Mouse (Mus musculus) cerebellum, postnatal 10 days (tissue): Measurements from ENCODE around the gene Dct.

Experiments used
- DNase-seq, 2 experiments: peaks; one replicate each; pipeline ENCODE4 v3.0.0; 2021; ENCODE audit warnings: mixed read lengths in 2 of 2

Gene Dct

DNA sequence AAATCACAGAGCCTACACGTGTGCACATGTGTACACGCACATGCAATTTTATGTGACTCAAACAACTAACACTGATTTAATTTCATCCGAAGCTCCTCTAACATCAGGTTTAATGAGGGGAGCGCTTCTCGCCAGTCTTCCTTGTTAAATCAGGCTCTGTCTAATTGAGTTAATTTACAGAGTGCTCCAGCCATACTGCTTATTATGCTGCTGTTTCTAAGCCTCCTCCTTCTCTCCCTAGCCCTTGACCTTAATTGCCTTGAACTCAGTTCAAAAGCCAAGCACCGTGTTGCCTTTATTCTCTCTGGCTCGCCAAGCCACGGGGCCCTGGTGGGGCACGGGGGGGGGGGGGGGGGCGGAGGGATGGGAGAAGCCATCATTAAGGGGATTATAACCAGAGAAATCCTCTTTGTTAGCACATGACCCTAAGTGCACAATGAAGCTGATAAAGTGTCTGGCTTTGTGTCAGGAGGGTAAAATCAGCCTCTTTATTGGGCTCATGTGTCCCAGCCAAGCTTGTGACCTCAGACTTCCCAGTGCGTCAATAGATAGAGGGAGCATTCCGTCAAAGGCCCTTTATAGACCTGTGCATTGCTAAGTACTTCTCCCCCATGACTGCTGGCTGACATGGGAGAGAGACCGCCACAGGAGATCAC is at the start of gene Dct:
TSS of gene Dct (minus strand) at position 270 of the 656 bp plus-strand sequence.
- DNase-seq = no peak

DNA sequence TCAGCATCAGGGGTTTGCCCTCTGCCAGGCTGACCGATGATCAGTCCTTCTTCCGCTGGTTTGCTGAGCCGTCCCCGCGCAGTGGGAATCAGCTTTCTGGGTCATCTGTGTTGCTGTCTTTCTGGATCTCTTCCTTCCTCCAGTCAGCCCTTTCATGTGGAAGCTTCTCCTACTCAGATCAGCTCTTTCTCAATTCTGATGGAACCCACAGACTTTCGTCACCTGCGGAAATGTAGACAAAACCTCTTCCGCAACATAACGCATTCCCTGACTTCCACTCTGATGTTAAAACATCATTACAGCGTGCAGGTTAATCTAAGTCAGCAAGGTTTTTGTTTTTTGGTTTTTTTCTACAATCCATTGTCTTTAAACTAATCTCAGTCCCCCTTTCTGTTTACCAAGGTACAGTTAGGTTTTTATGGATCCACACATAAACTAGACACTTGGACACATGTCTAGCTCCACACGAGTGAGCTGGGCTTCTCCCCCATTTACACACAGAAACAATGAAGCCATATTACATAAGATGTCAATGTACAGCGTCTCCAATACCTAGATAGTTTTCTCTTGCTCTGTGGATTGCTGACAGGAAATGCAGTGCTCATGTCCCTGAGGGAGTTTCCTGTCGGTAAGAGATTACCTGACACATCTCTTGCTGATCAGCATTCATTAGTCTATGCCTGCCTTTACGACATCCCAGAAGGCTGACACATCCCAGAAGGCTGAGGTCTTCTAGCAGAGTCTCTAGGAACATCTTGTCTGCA is 49.4 kb upstream of the Dct start:
- DNase-seq = no peak

DNA sequence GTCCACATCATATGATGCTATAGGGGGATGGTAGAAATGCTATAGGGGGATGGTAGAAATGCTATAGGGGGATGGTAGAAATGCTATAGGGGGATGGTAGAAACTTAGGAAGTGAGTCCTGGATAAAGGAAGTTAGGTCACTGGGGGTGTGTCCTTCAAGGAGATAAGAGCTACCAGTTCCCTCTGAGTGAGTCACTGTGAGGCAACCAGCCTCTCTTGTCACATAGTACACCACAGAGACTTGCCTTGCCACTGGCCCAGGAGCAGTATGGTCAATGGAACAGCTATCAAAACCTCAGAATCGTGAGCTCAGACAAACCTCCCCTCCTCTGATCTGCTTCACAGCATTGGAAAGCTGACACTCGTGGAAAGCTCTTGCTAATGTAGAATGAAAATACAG is 46.2 kb upstream of the Dct start:
- DNase-seq = no peak

GRCm38 (mm10) chr14:118089806-118090392 is 37.9 kb upstream of the Dct start:
- DNase-seq = peak in 1 of 2 experiments; percentile 13

- peak; percentile 96 for DNase-seq
Observed at GRCm38 (mm10) chr14:118089215-118089805, 37.3 kb upstream of the Dct start.

- DNase-seq = peak in 1 of 2 experiments; percentile 53
Observed at GRCm38 (mm10) chr14:118088437-118089207, 36.6 kb upstream of the Dct start.

DNA sequence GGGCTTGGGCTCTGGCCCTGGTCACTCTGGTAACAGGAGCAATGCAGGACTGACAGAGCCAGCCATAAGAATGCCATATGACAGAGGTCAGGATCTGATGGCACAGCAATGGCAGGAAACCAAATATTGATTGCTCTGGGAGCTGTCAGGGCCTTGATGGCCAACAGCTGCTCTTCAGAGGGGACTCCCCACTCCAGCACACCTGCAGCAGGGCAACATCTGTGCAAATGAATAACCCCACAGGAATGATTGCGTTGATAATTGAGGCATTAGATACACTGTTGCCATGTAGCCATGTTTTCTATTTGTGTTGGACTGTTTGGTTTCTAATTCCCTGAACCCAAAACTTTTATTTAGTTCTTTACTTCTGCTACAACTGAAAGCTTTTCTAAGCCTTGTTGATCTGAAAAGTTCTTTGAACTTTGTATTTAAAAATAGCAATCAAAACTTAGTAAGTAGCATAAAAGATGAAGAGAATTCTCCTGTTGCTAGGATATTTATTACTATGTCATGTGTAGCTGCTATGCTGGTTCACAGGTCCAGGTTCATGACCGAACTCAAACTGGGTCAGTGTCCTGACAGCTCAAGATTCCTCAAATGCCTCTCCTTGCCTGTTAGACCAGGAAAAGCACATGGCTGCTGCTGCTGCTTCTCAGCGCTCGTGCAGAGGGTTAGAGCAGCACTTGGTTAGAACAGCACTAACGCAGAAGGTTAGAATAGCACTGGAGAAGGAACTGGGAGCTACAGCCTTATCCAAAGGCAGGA is 34.4 kb upstream of the Dct start:
- DNase-seq = no peak

DNA sequence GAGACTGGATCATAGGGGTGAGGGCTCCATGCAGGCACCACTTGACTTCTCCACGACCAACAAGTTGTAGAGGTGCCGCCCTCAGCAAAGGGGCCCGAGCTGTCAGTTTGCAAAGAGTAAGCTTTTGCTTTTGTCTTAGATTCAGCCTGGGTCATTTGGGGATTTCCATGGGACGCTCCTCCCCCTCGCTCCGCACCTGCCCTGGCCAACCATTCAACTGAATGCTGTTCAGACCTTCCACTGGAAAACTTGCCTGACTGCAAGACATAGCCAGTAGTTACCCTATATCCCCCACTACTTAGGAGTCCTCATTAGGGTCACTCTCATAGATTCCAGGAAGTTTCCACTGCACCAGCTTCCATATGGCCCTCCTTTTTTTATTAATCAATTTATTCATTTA is 31.8 kb upstream of the Dct start:
- DNase-seq = no peak

DNA sequence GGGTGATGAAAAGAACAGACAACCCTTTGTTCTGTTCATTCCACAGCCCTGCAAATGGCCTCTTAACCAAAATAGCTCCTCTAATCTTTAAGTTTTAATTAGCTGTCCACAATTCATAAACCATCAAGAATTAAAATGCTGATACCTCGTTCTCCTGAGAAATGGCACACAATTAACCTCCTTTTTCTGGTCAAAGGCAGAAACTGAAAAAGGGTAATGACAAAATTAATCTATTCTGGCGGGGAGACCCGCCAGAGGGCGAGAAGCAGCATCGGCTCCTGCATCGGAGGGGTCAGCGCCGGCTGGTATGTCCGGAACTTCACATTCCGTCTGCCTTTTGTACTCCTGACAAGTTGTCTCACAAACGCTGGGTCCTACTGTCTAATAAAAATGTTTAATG is 28.6 kb upstream of the Dct start:
- no peak for DNase-seq

GRCm38 (mm10) chr14:118070100-118070499 is 18.1 kb upstream of the Dct start:
- DNase-seq = no peak

GRCm38 (mm10) chr14:118069439-118070079 is 17.5 kb upstream of the Dct start:
- DNase-seq = peak; percentile 20 to 35

DNA sequence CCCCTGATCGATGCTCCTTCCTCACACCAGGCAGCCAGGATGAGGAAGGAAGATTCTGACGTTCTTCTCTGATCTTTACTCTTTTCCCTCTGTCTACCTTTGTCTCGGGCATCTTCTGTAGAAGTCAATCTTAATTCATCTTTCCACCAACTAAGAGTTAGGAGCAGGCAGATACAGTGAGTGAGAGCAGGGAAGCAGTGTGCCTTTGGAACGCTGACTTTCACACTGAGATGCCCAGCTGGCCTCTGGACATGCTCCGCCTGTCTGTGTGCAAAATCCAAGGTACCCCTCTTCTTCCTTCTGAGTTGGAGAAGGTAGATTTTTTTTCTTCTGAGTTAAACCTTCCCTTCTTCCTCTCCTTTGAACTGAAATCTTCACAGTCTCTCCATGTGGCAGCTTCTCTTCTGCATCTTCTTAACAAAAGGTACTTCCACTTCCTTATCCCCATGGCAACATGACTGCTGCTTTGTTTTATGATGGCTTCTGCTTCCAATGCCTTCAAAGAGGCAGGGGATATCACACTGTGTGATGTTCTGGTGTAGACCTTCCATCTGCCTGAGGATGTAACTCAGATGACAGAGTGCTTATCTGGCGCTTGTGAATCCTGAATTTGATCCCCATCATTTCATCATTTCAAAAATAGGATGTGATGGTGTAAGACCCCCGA is 9.9 kb upstream of the Dct start:
- no peak for DNase-seq

DNA sequence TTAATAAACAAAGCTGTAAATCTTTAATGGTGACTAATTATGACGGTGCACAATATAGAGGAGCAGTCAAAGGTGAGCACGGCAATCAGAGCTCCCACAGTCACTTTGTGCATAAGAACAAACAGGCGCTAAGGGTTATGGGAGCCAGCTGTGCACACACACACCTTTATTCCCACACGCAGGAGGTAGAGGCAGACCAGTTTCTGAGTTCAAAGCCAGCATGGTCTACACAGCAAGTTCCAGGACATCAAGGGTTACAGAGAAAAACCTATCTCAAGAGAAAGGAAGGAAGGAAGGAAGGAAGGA is 6.5 kb upstream of the Dct start:
- DNase-seq = no peak

- DNase-seq = no peak
Observed at GRCm38 (mm10) chr14:118057696-118058580, 5.9 kb upstream of the Dct start.

- no peak for DNase-seq
Observed at GRCm38 (mm10) chr14:118052770-118053169, 726 bp upstream of the Dct start.

- DNase-seq = no peak
Observed at GRCm38 (mm10) chr14:118051396-118051795, 648 bp downstream of the Dct start.

DNA sequence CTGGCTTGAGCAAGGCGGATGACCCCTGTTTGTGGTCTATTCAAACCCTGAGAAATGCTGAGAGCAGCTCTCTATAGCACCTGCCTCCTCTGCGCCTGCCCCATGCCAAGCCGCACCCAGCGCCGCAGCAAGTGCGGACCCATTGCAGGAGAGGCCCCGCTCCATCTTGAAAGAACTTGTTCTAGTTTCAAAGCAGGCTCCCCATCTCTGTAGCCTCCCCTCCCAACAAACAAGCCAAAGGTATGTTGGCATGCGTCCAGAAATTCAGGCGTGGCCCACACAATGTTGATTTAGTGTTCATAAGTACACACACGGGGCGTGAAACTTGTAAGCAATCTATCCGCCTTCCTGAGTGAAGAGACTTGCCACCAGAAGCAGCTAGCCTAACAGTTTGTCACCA is 1.1 kb downstream of the Dct start:
- no peak for DNase-seq

DNA sequence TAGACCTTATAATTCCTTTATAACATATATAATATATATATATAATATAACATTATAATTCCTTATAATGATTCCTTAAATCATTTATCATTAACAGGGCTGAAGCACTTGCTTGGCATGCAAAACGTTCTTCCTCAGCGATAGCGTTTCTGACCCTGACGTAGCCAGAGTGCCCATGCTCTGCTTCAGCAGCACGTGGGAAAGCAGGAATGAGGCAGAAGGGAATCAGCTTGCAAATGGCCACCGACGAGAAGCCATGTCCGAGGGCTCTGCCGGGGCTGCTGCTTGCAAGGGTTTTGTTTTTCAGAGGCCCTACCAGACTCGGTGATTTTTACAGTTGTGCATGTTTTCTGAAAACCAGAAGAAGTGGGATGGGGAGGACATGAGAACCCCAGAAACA is 1.6 kb downstream of the Dct start:
- no peak for DNase-seq

DNA sequence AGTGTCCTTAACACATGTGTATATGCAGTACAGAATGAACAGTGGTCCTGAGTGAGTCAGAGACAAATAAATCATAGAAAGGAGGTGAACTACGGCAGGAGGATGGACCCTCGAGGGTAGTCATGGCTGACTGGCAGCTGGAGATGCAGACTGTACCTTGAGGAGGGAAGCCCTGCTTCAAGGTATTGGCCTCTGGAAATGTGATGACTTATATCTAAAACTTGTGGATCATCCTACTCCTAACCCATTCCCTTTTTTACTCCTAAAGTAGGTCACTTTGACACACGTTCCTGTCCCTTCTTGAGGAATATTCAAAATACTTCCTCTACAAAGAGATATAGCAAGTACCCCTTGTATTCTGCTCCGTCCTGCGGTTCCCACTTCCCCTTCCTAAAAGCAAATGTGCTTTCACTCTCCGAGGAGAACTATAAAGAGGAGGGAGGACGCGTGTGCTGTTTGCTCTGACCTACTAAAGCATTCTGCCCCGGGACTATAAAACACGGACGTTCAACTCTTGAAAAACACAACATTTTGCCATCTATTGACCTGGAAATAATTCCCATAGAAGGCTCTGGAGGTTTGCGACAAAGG is 2.3 kb downstream of the Dct start:
- DNase-seq = no peak

DNA sequence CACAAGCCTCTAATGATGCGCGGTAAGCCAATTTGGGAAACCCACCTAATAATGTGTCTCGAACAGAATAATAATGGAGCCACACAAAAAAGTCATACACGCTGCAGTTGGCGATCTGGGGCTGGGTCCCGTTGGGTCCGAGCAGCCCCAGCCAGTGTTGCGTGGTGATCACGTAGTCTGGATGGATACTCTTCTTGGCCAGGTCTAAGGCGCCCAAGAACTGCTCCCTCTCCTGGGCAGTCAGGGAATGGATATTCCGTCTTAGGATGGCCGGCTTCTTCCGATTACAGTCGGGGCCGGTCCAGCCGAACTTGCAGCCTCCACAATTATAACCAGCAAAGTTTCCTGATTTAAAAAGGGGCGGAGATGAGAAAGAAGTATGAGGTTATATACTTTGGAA is 9.1 kb downstream of the Dct start:
- peak; percentile 63 to 75 for DNase-seq
